Mouse (Mus musculus) gastrocnemius, postnatal 4 days (tissue): ENCODE measurements around the gene Olig1. TPM values are rescaled to one million over a fixed set of nuclear protein-coding genes. Genes with fewer than 3 reads are reported as not detected.

Experiments used
- DNase-seq, 2 experiments: peaks; one replicate each; pipeline ENCODE4 v3.0.0; 2021 to 2022; ENCODE audit warnings: low spot score in 2 of 2, mixed read lengths in 2 of 2
- total RNA-seq, 2 experiments: library from RNA; stranded (reverse); gene quantifications; 2 replicates each; pipeline ENCODE4 v1.2.3; 2021

Olig1 gene
- total RNA-seq, 2 experiments from 2014 or later = 0.25 TPM; not detected in 1

GRCm38 (mm10) chr16:91305512-91306111 lies 36.0 kb downstream of the Olig1 start:
- no peak for DNase-seq

- DNase-seq = no peak
Observed at GRCm38 (mm10) chr16:91309872-91310271, 40.3 kb downstream of the Olig1 start.

GRCm38 (mm10) chr16:91312921-91313320 lies 43.3 kb downstream of the Olig1 start:
- no peak for DNase-seq

GRCm38 (mm10) chr16:91314114-91314775 lies 44.7 kb downstream of the Olig1 start:
- peak; percentile 55 to 76 for DNase-seq

- DNase-seq = no peak
Observed at GRCm38 (mm10) chr16:91320191-91320590, 50.6 kb downstream of the Olig1 start.

GRCm38 (mm10) chr16:91320608-91321007 lies 51.0 kb downstream of the Olig1 start:
- DNase-seq = no peak

Other genes starting within 250 kb of the Olig1 start
- gene Paxbp1, start 225.2 kb upstream of the Olig1 start, total RNA-seq = 10 to 100 TPM; 30.5 to 42.7 TPM
- 1 to 10 TPM; 3.0 to 3.7 TPM for gene 4932438H23Rik, start 174.7 kb upstream of the Olig1 start, total RNA-seq
- gene Olig2, start 44.3 kb upstream of the Olig1 start, total RNA-seq = not detected
- gene Ifnar2, start 103.0 kb downstream of the Olig1 start, total RNA-seq = 10 to 100 TPM; 26.1 to 31.4 TPM
- not detected for gene Gm21970, start 121.9 kb downstream of the Olig1 start, total RNA-seq
- 10 to 100 TPM; 26.3 to 27.4 TPM for gene Il10rb, start 136.4 kb downstream of the Olig1 start, total RNA-seq
- 10 to 100 TPM; 61.8 to 63.4 TPM for gene Ifnar1, start 215.5 kb downstream of the Olig1 start, total RNA-seq